Mouse (Mus musculus) c-Kit-negative CD71-positive TER-119-positive erythroid progenitor cells, embryonic 14.5 days (primary cell): Measurements from ENCODE around the gene Lyz1.
"Not testable (repeated sequence)": the region's sequence is repeated elsewhere in the genome, so short reads cannot be mapped to it uniquely, and the experiment has no call there.

Source experiments
- DNase-seq: peaks from one replicate; pipeline ENCODE4 v3.0.0-alpha.2; 2013; ENCODE audit warnings: low read depth, low spot score

Lyz1 gene

DNA sequence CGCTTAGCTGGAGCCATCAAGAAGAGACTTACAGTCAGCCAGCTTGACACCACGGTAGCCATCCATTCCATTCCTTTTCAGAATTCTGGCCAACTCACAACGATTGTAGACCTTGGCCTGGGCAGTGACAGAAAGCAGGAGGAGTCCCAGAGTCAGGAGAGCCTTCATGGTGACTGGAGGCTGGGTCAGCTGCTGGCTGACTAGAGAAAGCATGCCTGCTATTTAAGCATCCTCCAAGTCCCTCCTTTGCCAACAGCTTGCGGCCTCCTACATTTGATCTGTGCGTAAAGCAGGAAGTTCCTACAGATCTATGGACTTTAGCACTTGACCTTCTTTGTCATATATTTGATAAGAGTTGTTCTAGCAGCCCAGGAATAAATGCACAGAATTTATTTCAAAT lies at the start of gene Lyz1:
TSS of gene Lyz1 (minus strand) at position 198 of the 400 bp plus-strand sequence.
- DNase-seq: no peak

DNA sequence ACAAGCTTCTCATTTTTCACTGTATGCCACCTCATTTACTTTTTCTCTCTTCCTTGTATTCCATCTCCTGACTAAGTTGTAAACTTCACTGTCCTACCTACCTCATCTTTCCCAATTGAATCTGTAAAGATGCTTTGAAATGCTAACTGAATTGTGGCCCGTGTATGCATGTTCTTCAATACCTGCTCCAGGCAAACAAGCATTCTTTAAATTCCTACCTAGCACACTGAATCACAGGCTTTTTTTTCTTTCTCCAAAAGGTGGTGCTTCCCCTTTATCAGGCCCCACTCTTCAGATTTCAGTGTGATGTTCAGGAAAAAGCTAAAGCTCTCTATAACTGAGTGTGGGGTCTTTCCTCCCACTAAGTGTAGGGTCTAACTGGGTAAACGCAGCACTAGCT lies 49.7 kb upstream of the Lyz1 start:
- DNase-seq: no peak

DNA sequence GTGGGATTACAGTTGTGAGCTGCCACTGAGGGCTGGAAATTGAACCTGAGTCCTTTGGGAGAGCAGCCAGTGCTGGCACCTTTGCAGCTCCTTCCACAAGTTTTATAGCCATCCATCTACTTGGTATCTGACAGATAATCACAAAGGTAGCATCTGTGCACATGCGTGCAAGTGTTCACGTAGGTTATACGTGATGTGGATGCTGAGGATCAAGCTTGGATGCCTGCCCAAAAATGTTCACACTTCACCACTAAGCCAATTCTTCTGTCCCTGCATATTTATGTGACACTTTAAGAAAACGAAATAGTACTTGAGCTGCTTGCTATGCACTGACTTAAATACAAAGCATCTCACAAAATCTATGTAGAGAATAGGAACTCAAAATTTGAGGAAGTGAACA lies 48.4 kb upstream of the Lyz1 start:
- DNase-seq: no peak

- DNase-seq: no peak
These were observed 46.6 kb upstream of the Lyz1 start for GRCm38 (mm10) chr10:117339241-117339640.

DNA sequence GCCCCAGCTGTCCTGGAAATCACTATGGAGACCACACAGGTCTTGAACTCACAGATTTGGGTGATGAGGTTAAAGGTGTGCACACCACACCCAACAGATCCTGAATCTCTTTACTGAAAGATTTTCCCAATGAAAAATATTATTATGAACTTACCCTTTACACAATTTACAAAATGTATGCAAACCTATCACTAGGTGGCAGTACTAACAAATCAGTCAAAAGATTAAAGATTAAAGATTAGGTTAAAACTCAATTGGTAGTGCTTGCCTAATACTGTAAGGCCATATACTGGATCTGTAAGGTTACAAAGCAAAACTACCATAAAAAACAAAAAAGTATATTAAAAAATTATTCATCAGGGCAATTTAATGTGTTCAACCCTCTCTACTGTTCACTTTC lies 45.3 kb upstream of the Lyz1 start:
- no peak for DNase-seq

DNA sequence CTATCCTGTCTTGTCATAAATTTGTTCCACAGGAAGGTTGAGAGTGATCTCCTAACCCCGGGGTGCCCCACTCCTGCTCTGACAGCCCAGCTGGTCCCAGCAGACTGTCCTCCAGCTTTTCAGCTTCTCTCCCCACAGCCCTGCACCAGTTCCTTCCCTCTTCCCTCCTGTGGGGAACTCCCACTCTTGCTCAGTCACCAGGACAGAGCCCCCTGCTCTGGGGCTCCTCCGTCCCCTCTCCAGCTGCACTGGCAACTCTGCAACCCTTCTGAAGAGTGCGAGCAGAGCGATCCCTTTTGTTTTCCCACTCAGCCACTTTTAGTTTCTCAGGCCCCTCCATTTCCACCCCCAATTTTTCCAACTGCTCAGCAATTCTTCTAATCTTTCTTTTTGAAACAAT lies 43.0 kb upstream of the Lyz1 start:
- no peak for DNase-seq

DNA sequence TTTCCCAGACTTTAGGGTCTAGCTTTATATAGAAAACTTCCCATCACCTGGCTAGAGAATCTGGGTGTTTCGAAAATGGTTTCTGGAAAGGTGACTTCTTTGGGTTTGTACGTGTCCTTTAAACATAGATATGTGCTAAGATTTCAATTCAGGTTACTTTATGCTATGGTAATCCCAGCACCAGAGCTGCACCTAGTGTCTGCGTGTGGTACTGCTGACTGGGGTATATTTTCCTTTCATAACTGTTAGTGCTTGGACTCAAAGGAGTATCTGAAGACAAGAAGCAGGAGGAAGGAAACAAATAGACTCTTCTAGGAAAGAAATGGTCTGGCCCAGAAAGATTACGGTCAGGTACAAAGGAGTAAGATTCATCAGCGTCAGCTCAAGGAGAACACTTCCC lies 37.9 kb upstream of the Lyz1 start:
- no peak for DNase-seq

DNA sequence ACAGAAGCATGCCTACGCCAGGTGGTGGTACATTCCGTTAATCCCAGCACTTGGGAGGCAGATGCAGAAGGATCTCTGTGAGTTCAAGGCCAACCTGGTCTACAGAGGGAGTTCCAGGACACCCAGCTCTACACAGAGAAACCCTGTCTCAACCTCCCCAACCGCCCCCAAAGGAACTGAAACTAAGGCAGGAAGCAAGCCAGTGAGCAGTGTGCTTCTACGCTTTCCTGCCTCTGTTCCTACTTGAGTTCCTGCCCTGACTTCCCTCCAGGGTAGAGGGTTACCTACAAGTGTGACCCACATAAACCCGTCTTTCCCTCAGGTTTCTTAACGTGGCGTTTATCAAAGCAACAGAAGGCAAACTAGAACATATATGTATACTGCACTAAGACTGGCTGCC lies 31.1 kb upstream of the Lyz1 start:
- no peak for DNase-seq

GRCm38 (mm10) chr10:117322630-117323029 lies 30.0 kb upstream of the Lyz1 start:
- no peak for DNase-seq

- no peak for DNase-seq
These were observed 27.9 kb upstream of the Lyz1 start for GRCm38 (mm10) chr10:117320571-117320981.

- DNase-seq: no peak
These were observed 23.7 kb upstream of the Lyz1 start for GRCm38 (mm10) chr10:117316391-117316790.

DNA sequence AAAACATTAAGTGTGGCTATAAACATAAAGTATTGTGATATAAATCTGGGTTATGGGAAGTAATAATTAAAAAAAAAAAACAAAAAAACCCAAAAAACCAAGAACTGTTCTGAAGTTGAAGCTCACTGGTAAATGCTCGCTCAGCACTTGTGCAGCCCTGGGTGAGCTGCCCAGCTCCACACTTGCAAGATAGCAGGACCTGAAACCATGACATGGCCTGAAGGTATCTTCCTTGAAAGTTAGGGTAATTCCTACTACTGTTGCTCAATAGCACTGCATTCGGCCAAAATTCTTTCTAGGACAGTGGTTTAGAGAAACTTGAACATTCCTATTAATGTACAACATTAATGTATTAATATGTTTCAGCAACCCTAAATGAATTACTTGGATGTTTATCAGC lies 20.5 kb upstream of the Lyz1 start:
- no peak for DNase-seq

GRCm38 (mm10) chr10:117312168-117312567 lies 19.5 kb upstream of the Lyz1 start:
- no peak for DNase-seq

DNA sequence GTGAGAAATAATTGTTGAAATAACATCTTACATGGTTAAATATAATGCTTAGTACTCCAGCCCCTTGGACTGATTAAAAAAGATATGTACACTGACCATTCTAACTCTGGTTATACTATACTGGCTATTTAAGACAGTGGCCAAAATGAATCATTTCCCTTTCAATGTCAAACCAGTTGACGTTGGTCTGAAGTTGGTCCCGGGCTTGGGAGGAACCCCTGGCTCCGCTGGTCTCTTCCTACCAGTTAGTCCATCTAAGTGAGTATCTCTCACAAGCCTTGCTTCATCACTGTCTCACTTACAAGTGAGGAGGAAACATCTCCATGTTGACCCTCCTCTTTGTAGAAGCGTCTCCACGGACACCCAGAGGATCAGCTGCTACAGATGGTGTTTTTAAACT lies 11.7 kb upstream of the Lyz1 start:
- no peak for DNase-seq

DNA sequence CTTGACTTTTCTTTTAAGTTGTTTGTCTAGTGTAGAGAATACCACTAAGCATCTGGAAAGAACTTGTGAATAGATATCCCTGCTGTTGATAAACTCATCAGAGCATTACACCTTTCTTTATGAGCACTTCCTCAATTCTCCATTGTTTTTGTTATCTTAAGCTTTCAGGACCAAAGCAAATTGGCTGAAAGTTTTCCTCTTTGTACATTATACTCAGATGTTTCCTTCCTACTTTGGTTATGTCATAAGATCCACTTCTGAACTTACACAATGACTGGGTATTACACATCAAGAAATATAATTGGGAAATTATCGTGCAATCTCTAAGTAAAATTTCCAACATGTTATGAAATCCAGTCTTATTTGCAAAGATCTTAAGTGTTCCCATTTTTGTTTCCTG lies 9.0 kb upstream of the Lyz1 start:
- no peak for DNase-seq

DNA sequence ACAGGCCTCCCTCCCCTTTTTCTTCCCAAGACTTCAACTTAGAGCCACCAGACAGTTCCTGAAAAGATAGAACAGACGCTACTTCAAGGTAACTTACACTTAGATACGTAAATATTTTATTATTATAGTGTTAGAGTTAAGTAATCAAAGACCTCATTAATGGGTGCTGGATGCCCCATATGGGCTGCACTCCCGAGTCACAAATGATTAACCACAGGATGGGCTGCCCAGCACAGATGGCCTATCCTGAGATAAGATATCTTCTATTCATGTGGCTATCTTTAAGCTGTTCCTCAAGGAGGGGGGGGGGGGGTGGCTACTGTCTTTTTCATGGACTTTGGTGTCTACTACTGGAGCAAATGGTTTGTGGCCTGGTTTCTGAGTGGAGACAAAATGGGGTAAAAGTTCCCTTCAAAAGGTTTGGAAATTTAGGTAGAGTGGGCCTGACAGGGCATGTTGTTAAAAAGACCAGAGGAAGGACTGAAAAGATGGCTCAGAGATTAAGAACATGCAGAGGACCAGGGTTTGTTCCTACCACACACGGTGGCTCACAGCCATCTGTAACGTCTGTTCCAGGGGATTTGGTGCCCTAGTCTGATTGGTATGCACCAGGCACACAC lies 7.3 kb upstream of the Lyz1 start:
- DNase-seq: no peak

- no peak for DNase-seq
These were observed 6.4 kb upstream of the Lyz1 start for GRCm38 (mm10) chr10:117299106-117299505.

DNA sequence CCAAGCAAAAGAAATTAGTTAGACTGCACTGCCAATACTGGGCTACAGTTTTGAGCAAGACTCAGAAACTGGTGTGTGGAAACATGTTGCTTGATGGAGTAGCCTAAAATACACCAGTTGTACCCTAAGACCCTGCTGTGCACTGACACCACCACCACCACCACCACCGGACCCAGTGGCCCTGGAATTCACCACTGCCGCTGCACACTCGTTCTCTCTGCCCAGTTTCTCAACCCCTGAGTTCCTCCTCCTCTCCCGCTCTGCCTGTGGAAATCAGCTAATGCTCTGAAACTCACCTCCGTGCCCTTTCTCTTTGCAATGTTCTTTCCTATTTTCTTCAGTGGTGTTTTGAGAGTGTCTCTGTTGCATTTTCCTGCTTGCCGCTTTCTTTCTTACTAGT lies 5.7 kb upstream of the Lyz1 start:
- no peak for DNase-seq

- not testable (repeated sequence) for DNase-seq
These were observed 1.7 kb downstream of the Lyz1 start for GRCm38 (mm10) chr10:117290936-117291335.

- DNase-seq: no peak
These were observed 2.4 kb downstream of the Lyz1 start for GRCm38 (mm10) chr10:117290046-117290870.

- not testable (repeated sequence) for DNase-seq
These were observed 3.6 kb downstream of the Lyz1 start for GRCm38 (mm10) chr10:117289034-117289505.

GRCm38 (mm10) chr10:117288197-117289033 lies 4.3 kb downstream of the Lyz1 start:
- DNase-seq: no peak
